Mouse (Mus musculus) forebrain, embryonic 11.5 days (tissue): ENCODE measurements at regions not wholly inside any gene's neighbourhood (a gene's known extent, or its start where the extent isn't known, plus 50 kb on each side); places are given as distances from the start of the nearest gene placed in this dataset.
A peak's percentile ranks its signal among the peaks of the same experiment; 100 is the strongest.

Experiments used
- ATAC-seq: fragments of 200-750 bp; cut with Nextera tagmentation; replicated peaks from 2 replicates; pipeline ENCODE4 v1.8.0; 2017; ENCODE audit warnings: moderate TSS enrichment; ENCODE audit not compliant: low FRiP score
- DNase-seq: peaks from one replicate; pipeline ENCODE4 v3.0.0-alpha.2; 2017; ENCODE audit warnings: low spot score
- H3K27ac ChIP-seq: fragments of 300-500 bp; sonication (generic); 2 replicates; pipeline ENCODE4 v1.5.1; 2014; ENCODE audit warnings: low read depth, low read length
- H3K27me3 ChIP-seq: fragments of 300-500 bp; sonication (generic); 2 replicates; pipeline ENCODE4 v1.6.1; 2014; ENCODE audit warnings: mild to moderate bottlenecking, low read length, mixed read lengths; ENCODE audit not compliant: control insufficient read depth, insufficient read depth
- H3K36me3 ChIP-seq: fragments of 300-500 bp; sonication (generic); 2 replicates; pipeline ENCODE4 v1.6.1; 2014; ENCODE audit warnings: mild to moderate bottlenecking, low read length, moderate library complexity, mixed read lengths; ENCODE audit not compliant: control insufficient read depth, insufficient read depth
- H3K4me1 ChIP-seq: fragments of 300-500 bp; sonication (generic); replicated peaks from 2 replicates; pipeline ENCODE4 v1.6.1; 2014; ENCODE audit warnings: low read length, mixed read lengths; ENCODE audit not compliant: control insufficient read depth, insufficient read depth
- H3K4me2 ChIP-seq: fragments of 300-500 bp; sonication (generic); 2 replicates; pipeline ENCODE4 v1.6.1; 2014; ENCODE audit warnings: low read depth, mild to moderate bottlenecking, low read length, moderate library complexity, mixed read lengths; ENCODE audit not compliant: severe bottlenecking
- H3K4me3 ChIP-seq: fragments of 300-500 bp; sonication (generic); 2 replicates; pipeline ENCODE4 v1.5.1; 2014; ENCODE audit warnings: low read depth, low read length
- H3K9ac ChIP-seq: fragments of 300-500 bp; sonication (generic); 2 replicates; pipeline ENCODE4 v1.6.1; 2014; ENCODE audit warnings: low read length
- H3K9me3 ChIP-seq: fragments of 300-500 bp; sonication (generic); 2 replicates; pipeline ENCODE4 v1.6.1; 2016; ENCODE audit warnings: low read length, mixed read lengths; ENCODE audit not compliant: control insufficient read depth
- whole genome bisulfite sequencing: fragments of 180-500 bp; shearing (Covaris S2); extraction: QIAGEN DNeasy Blood & Tissue Kit; methylation state at CpG from one replicate; pipeline ENCODE4 v1.1.7; 2014; 5-methylcytosine and 5-hydroxymethylcytosine counted together

- Histone ChIP-seq H3K4me2 (no peak overlapping the region), H3K27me3 (no peaks in the 10 kb centered on the region), H3K27ac (0 out of 2 replicates have a peak overlapping the region, but pooled peaks have one; percentile 4), H3K36me3 (no peaks in the 10 kb centered on the region), H3K4me3 (no peak overlapping the region), H3K4me1 (peaks cover 3% of the 10 kb centered on the region; the same call in 1 of the 2 replicates), H3K9ac (no peak overlapping the region), H3K9me3 (no peaks in the 10 kb centered on the region)
- 67% methylated on average over 13 of the region's 13 CpGs for WGBS
- DNase-seq (no peak), ATAC-seq (no peak)
Observed at GRCm38 (mm10) chr6:127373797-127374463, 72.7 kb upstream of the Parp11 start.

GRCm38 (mm10) chr6:127374464-127375143, 72.0 kb upstream of the Parp11 start:
- Histone ChIP-seq H3K36me3 (no peaks in the 10 kb centered on the region), H3K27ac (0 out of 2 replicates have a peak overlapping the region, but pooled peaks have one; percentile 4), H3K9me3 (no peaks in the 10 kb centered on the region), H3K4me3 (no peak overlapping the region), H3K27me3 (no peaks in the 10 kb centered on the region), H3K4me1 (peaks cover 3% of the 10 kb centered on the region; the same call in 1 of the 2 replicates), H3K9ac (no peak overlapping the region), H3K4me2 (no peak overlapping the region)
- no peak for ATAC-seq
- no peak for DNase-seq
- WGBS = 71% methylated on average over 12 of the region's 12 CpGs

GRCm38 (mm10) chr6:127375144-127375529, 71.5 kb upstream of the Parp11 start:
- no peaks in the 10 kb centered on the region for H3K9me3 ChIP-seq
- H3K9ac ChIP-seq = no peak overlapping the region
- H3K27me3 ChIP-seq = no peaks in the 10 kb centered on the region
- ATAC-seq (no peak), DNase-seq (no peak)
- H3K36me3 ChIP-seq = no peaks in the 10 kb centered on the region
- no peak overlapping the region for H3K27ac ChIP-seq
- 95% methylated on average over 2 of the region's 2 CpGs for WGBS
- no peak overlapping the region for H3K4me3 ChIP-seq
- H3K4me1 ChIP-seq = peaks cover 3% of the 10 kb centered on the region; the same call in 1 of the 2 replicates
- no peak overlapping the region for H3K4me2 ChIP-seq

GRCm38 (mm10) chr6:127375711-127376199, 70.9 kb upstream of the Parp11 start:
- no peak for DNase-seq
- peaks cover 3% of the 10 kb centered on the region; the same call in 1 of the 2 replicates for H3K4me1 ChIP-seq

GRCm38 (mm10) chr6:127378701-127379100, 67.9 kb upstream of the Parp11 start:
- Histone ChIP-seq H3K4me1 (peaks cover 3% of the 10 kb centered on the region; the same call in 1 of the 2 replicates), H3K27me3 (no peaks in the 10 kb centered on the region), H3K4me2 (no peak overlapping the region), H3K36me3 (no peaks in the 10 kb centered on the region), H3K4me3 (no peak overlapping the region), H3K9ac (no peak overlapping the region), H3K9me3 (no peaks in the 10 kb centered on the region), H3K27ac (no peak overlapping the region)
- DNase-seq = no peak
- no peak for ATAC-seq
- 88% methylated on average over 1 of the region's 1 CpGs for WGBS

More at GRCm38 (mm10) chr6:127375711-127376199, 70.9 kb upstream of the Parp11 start:
- no peak overlapping the region for H3K4me2 ChIP-seq
- no peak overlapping the region for H3K4me3 ChIP-seq
- ATAC-seq = no peak
- H3K9me3 ChIP-seq = no peaks in the 10 kb centered on the region
- H3K27me3 ChIP-seq = no peaks in the 10 kb centered on the region
- no peaks in the 10 kb centered on the region for H3K36me3 ChIP-seq
- no peak overlapping the region for H3K27ac ChIP-seq
- 51% methylated on average over 8 of the region's 8 CpGs for WGBS
- H3K9ac ChIP-seq = no peak overlapping the region

- Histone ChIP-seq H3K36me3 (no peaks in the 10 kb centered on the region), H3K27me3 (no peaks in the 10 kb centered on the region), H3K4me1 (peaks cover 3% of the 10 kb centered on the region; the same call in 1 of the 2 replicates), H3K27ac (no peak overlapping the region), H3K4me2 (no peak overlapping the region), H3K4me3 (no peak overlapping the region), H3K9me3 (no peaks in the 10 kb centered on the region), H3K9ac (no peak overlapping the region)
- WGBS = 10% methylated on average over 4 of the region's 4 CpGs
- DNase-seq (no peak), ATAC-seq (no peak; the same call in 1 of the 2 replicates)
Observed at GRCm38 (mm10) chr6:127379511-127379910, 67.1 kb upstream of the Parp11 start.

- DNase-seq = no peak
- Histone ChIP-seq H3K4me2 (no peak overlapping the region), H3K27me3 (no peaks in the 10 kb centered on the region), H3K4me1 (peaks cover 3% of the 10 kb centered on the region; the same call in 1 of the 2 replicates), H3K36me3 (no peaks in the 10 kb centered on the region), H3K27ac (no peak overlapping the region), H3K9me3 (no peaks in the 10 kb centered on the region), H3K9ac (no peak overlapping the region), H3K4me3 (no peak overlapping the region)
- 80% methylated on average over 2 of the region's 2 CpGs for WGBS
- no peak for ATAC-seq
Observed at GRCm38 (mm10) chr6:127381148-127381888, 65.3 kb upstream of the Parp11 start.

- no peak for DNase-seq
- Histone ChIP-seq H3K4me2 (no peak overlapping the region), H3K9me3 (no peaks in the 10 kb centered on the region), H3K27ac (no peak overlapping the region), H3K4me1 (peaks cover 9% of the 10 kb centered on the region), H3K4me3 (no peak overlapping the region), H3K36me3 (no peaks in the 10 kb centered on the region), H3K27me3 (no peaks in the 10 kb centered on the region), H3K9ac (no peak overlapping the region)
- 92% methylated on average over 15 of the region's 15 CpGs for WGBS
- ATAC-seq = no peak
Observed at GRCm38 (mm10) chr6:127391258-127392011, 55.2 kb upstream of the Parp11 start.
